Mouse (Mus musculus) 3134 (cell line): ENCODE results near the gene Sik3.

Experiments
- DNase-seq: peaks from one replicate; pipeline ENCODE4 v3.0.0-alpha.2; 2011; ENCODE audit warnings: low spot score; ENCODE audit not compliant: insufficient read length; ENCODE audit errors: extremely low read depth

Sik3 gene

GRCm38 (mm10) chr9:46181297-46181696, 168.7 kb downstream of the Sik3 start:
- DNase-seq: no peak

- no peak for DNase-seq
Observed at GRCm38 (mm10) chr9:46184542-46184941, 171.9 kb downstream of the Sik3 start.

GRCm38 (mm10) chr9:46185191-46185590, 172.6 kb downstream of the Sik3 start:
- DNase-seq: peak; percentile 30

GRCm38 (mm10) chr9:46186387-46186786, 173.8 kb downstream of the Sik3 start:
- DNase-seq: no peak

GRCm38 (mm10) chr9:46188370-46188769, 175.8 kb downstream of the Sik3 start:
- peak; percentile 59 for DNase-seq

GRCm38 (mm10) chr9:46188956-46189355, 176.3 kb downstream of the Sik3 start:
- no peak for DNase-seq

GRCm38 (mm10) chr9:46189381-46189780, 176.8 kb downstream of the Sik3 start:
- no peak for DNase-seq

GRCm38 (mm10) chr9:46191234-46191633, 178.6 kb downstream of the Sik3 start:
- DNase-seq: no peak

GRCm38 (mm10) chr9:46191644-46192043, 179.0 kb downstream of the Sik3 start:
- DNase-seq: no peak

GRCm38 (mm10) chr9:46192642-46193041, 180.0 kb downstream of the Sik3 start:
- no peak for DNase-seq

- DNase-seq: no peak
Observed at GRCm38 (mm10) chr9:46194809-46195208, 182.2 kb downstream of the Sik3 start.

GRCm38 (mm10) chr9:46196699-46197169, 184.1 kb downstream of the Sik3 start:
- no peak for DNase-seq

GRCm38 (mm10) chr9:46198461-46198860, 185.8 kb downstream of the Sik3 start:
- no peak for DNase-seq

- DNase-seq: no peak
Observed at GRCm38 (mm10) chr9:46198936-46199335, 186.3 kb downstream of the Sik3 start.

GRCm38 (mm10) chr9:46199609-46200008, 187.0 kb downstream of the Sik3 start:
- DNase-seq: no peak

- no peak for DNase-seq
Observed at GRCm38 (mm10) chr9:46206834-46207500, 194.3 kb downstream of the Sik3 start.

GRCm38 (mm10) chr9:46207501-46207869, 194.9 kb downstream of the Sik3 start:
- no peak for DNase-seq

GRCm38 (mm10) chr9:46208401-46208974, 195.9 kb downstream of the Sik3 start:
- no peak for DNase-seq

- no peak for DNase-seq
Observed at GRCm38 (mm10) chr9:46210473-46210872, 197.9 kb downstream of the Sik3 start.

GRCm38 (mm10) chr9:46214276-46214675, 201.7 kb downstream of the Sik3 start:
- no peak for DNase-seq

- DNase-seq: no peak
Observed at GRCm38 (mm10) chr9:46214946-46215337, 202.3 kb downstream of the Sik3 start.
